Mouse (Mus musculus) liver, embryonic 11.5 days (tissue): ENCODE results near the gene Tfap2d. TPM values are rescaled to one million over a fixed set of nuclear protein-coding genes. Genes with fewer than 3 reads are reported as not detected.

Experiments
- ATAC-seq: fragments of 200-750 bp; cut with Nextera tagmentation; replicated peaks from 2 replicates; pipeline ENCODE4 v1.8.0; 2017; ENCODE audit warnings: moderate number of reproducible peaks, mild to moderate bottlenecking, moderate TSS enrichment, moderate library complexity; ENCODE audit not compliant: low FRiP score
- DNase-seq: peaks from one replicate; pipeline ENCODE4 v3.0.0-alpha.2; 2017; ENCODE audit warnings: low spot score
- H3K27ac ChIP-seq: fragments of 300-500 bp; sonication (generic); 2 replicates; pipeline ENCODE4 v1.5.1; 2014; ENCODE audit warnings: mild to moderate bottlenecking, low read depth, low read length, control low read depth
- H3K27me3 ChIP-seq: fragments of 300-500 bp; sonication (generic); replicated peaks from 2 replicates; pipeline ENCODE4 v1.6.1; 2014; ENCODE audit warnings: low read length, mixed read lengths; ENCODE audit not compliant: control insufficient read depth, insufficient read depth
- H3K36me3 ChIP-seq: fragments of 300-500 bp; sonication (generic); 2 replicates; pipeline ENCODE4 v1.6.1; 2014; ENCODE audit warnings: mild to moderate bottlenecking, low read length, moderate library complexity, mixed read lengths; ENCODE audit not compliant: control insufficient read depth, insufficient read depth
- H3K4me1 ChIP-seq: fragments of 300-500 bp; sonication (generic); replicated peaks from 2 replicates; pipeline ENCODE4 v1.6.1; 2014; ENCODE audit warnings: low read length, mixed read lengths; ENCODE audit not compliant: control insufficient read depth, insufficient read depth
- H3K4me2 ChIP-seq: fragments of 300-500 bp; sonication (generic); 2 replicates; pipeline ENCODE4 v1.6.1; 2014; ENCODE audit warnings: mild to moderate bottlenecking, control low read depth, moderate library complexity
- H3K4me3 ChIP-seq: fragments of 300-500 bp; sonication (generic); 2 replicates; pipeline ENCODE4 v1.5.1; 2014; ENCODE audit warnings: low read depth, low read length, control low read depth
- H3K9ac ChIP-seq: fragments of 300-500 bp; sonication (generic); 2 replicates; pipeline ENCODE4 v1.6.1; 2014; ENCODE audit warnings: low read depth, low read length, control low read depth
- H3K9me3 ChIP-seq: fragments of 300-500 bp; sonication (generic); 2 replicates; pipeline ENCODE4 v1.6.1; 2016; ENCODE audit warnings: low read length, inconsistent platforms, mixed read lengths; ENCODE audit not compliant: control insufficient read depth
- WGBS: fragments of 180-500 bp; shearing (Covaris S2); extraction: QIAGEN DNeasy Blood & Tissue Kit; methylation state at CpG from one replicate; pipeline ENCODE4 v1.1.7; 2014; 5-methylcytosine and 5-hydroxymethylcytosine counted together
- polyA plus RNA-seq: library from polyadenylated mRNA; unstranded; fragments of >200 nt; fragmentation: Nextera tagmentation; extraction: Ambion mirVana; gene quantifications from 2 replicates; pipeline ENCODE4 v1.2.1, GENCODE M21; 2014

Tfap2d gene
- polyA plus RNA-seq, 1 experiment from 2014 or later = not detected

- Histone ChIP-seq H3K4me2 (no peak overlapping the region), H3K9ac (no peak overlapping the region), H3K27me3 (peaks cover 84% of the 10 kb centered on the region), H3K4me1 (no peaks in the 10 kb centered on the region), H3K9me3 (no peaks in the 10 kb centered on the region), H3K4me3 (no peak overlapping the region), H3K27ac (no peak overlapping the region), H3K36me3 (no peaks in the 10 kb centered on the region)
- ATAC-seq (no peak), DNase-seq (no peak)
- WGBS = 1% methylated on average over 13 of the region's 13 CpGs
Observed at GRCm38 (mm10) chr1:19106841-19107800, 4.3 kb downstream of the Tfap2d start.

- no peak overlapping the region for H3K4me3 ChIP-seq
- no peak overlapping the region for H3K4me2 ChIP-seq
- H3K4me1 ChIP-seq = no peaks in the 10 kb centered on the region
- no peaks in the 10 kb centered on the region for H3K36me3 ChIP-seq
- H3K27ac ChIP-seq = no peak overlapping the region
- DNase-seq = no peak
- H3K9ac ChIP-seq = no peak overlapping the region
- 5% methylated on average over 3 of the region's 3 CpGs for WGBS
- peaks cover 79% of the 10 kb centered on the region for H3K27me3 ChIP-seq
- ATAC-seq = no peak
- H3K9me3 ChIP-seq = no peaks in the 10 kb centered on the region
Observed at GRCm38 (mm10) chr1:19107801-19108200, 5.0 kb downstream of the Tfap2d start.

- H3K27ac ChIP-seq = no peak overlapping the region
- no peaks in the 10 kb centered on the region for H3K4me1 ChIP-seq
- WGBS = 3% methylated on average over 16 of the region's 16 CpGs
- peaks cover 64% of the 10 kb centered on the region for H3K27me3 ChIP-seq
- no peak overlapping the region for H3K4me3 ChIP-seq
- no peaks in the 10 kb centered on the region for H3K36me3 ChIP-seq
- ATAC-seq (no peak), DNase-seq (peak; percentile 38)
- no peak overlapping the region for H3K9ac ChIP-seq
- H3K4me2 ChIP-seq = no peak overlapping the region
- H3K9me3 ChIP-seq = no peaks in the 10 kb centered on the region
Observed at GRCm38 (mm10) chr1:19109711-19110110, 6.9 kb downstream of the Tfap2d start.

GRCm38 (mm10) chr1:19110211-19110610 lies 7.4 kb downstream of the Tfap2d start:
- ATAC-seq = no peak
- peaks cover 59% of the 10 kb centered on the region for H3K27me3 ChIP-seq
- no peak overlapping the region for H3K4me2 ChIP-seq
- no peaks in the 10 kb centered on the region for H3K9me3 ChIP-seq
- no peak overlapping the region for H3K9ac ChIP-seq
- no peak overlapping the region for H3K4me3 ChIP-seq
- H3K27ac ChIP-seq = no peak overlapping the region
- no peaks in the 10 kb centered on the region for H3K36me3 ChIP-seq
- 1% methylated on average over 5 of the region's 5 CpGs for whole genome bisulfite sequencing
- no peak for DNase-seq
- H3K4me1 ChIP-seq = no peaks in the 10 kb centered on the region

- ATAC-seq (no peak), DNase-seq (no peak)
- Histone ChIP-seq H3K9me3 (no peaks in the 10 kb centered on the region), H3K27me3 (peaks cover 52% of the 10 kb centered on the region), H3K4me1 (no peaks in the 10 kb centered on the region), H3K4me3 (no peak overlapping the region), H3K36me3 (no peaks in the 10 kb centered on the region), H3K9ac (no peak overlapping the region), H3K4me2 (no peak overlapping the region), H3K27ac (no peak overlapping the region)
- 3% methylated on average over 22 of the region's 22 CpGs for WGBS
Observed at GRCm38 (mm10) chr1:19111020-19111419, 8.2 kb downstream of the Tfap2d start.

- no peak for DNase-seq
- Histone ChIP-seq H3K27me3 (no peaks in the 10 kb centered on the region), H3K4me2 (no peak overlapping the region), H3K9ac (no peak overlapping the region), H3K9me3 (no peaks in the 10 kb centered on the region), H3K27ac (no peak overlapping the region), H3K4me3 (no peak overlapping the region), H3K4me1 (no peaks in the 10 kb centered on the region), H3K36me3 (no peaks in the 10 kb centered on the region)
- WGBS = 7% methylated on average over 4 of the region's 4 CpGs
- no peak for ATAC-seq
Observed at GRCm38 (mm10) chr1:19178742-19179397, 76.0 kb downstream of the Tfap2d start.

GRCm38 (mm10) chr1:19205649-19206048 lies 102.8 kb downstream of the Tfap2d start:
- no peak for DNase-seq
- no peak overlapping the region for H3K27ac ChIP-seq
- no peak for ATAC-seq
- 4% methylated on average over 12 of the region's 12 CpGs for WGBS
- H3K9me3 ChIP-seq = no peaks in the 10 kb centered on the region
- H3K36me3 ChIP-seq = no peaks in the 10 kb centered on the region
- no peaks in the 10 kb centered on the region for H3K4me1 ChIP-seq
- no peak overlapping the region for H3K4me3 ChIP-seq
- H3K4me2 ChIP-seq = 0 out of 2 replicates have a peak overlapping the region, but pooled peaks have one; percentile 26
- no peak overlapping the region for H3K9ac ChIP-seq
- H3K27me3 ChIP-seq = peaks cover 30% of the 10 kb centered on the region

GRCm38 (mm10) chr1:19206194-19206593 lies 103.4 kb downstream of the Tfap2d start:
- Histone ChIP-seq H3K9me3 (no peaks in the 10 kb centered on the region), H3K4me3 (no peak overlapping the region), H3K4me1 (no peaks in the 10 kb centered on the region), H3K9ac (no peak overlapping the region), H3K27me3 (peaks cover 36% of the 10 kb centered on the region), H3K4me2 (no peak overlapping the region), H3K27ac (no peak overlapping the region), H3K36me3 (no peaks in the 10 kb centered on the region)
- no peak for DNase-seq
- WGBS = 1% methylated on average over 7 of the region's 7 CpGs
- no peak for ATAC-seq
